Mouse (Mus musculus): ENCODE measurements at regions not wholly inside any gene's neighbourhood (a gene's known extent, or its start where the extent isn't known, plus 50 kb on each side); places are given as distances from the start of the nearest gene placed in this dataset.

- Histone ChIP-seq H3K4me1 (peaks cover 8% of the 10 kb centered on the region; the same call in 1 of the 2 replicates), H3K27me3 (no peaks in the 10 kb centered on the region), H3K36me3 (no peaks in the 10 kb centered on the region), H3K27ac (peak overlapping the region; percentile 2; the same call in 1 of the 2 replicates), H3K4me2 (replicated peaks) (no peak overlapping the region), H3K4me3 (no peak overlapping the region), H3K9ac (no peak overlapping the region), H3K9me3 (replicated peaks) (no peaks in the 10 kb centered on the region)
- 27% methylated on average over 5 of the region's 5 CpGs for WGBS
- peak; percentile 87 for ATAC-seq (ENCODE audit: low FRiP score)
Measured at GRCm38 (mm10) chr3:123810943-123811499, 120.4 kb upstream of the Ndst3 start.

DNA sequence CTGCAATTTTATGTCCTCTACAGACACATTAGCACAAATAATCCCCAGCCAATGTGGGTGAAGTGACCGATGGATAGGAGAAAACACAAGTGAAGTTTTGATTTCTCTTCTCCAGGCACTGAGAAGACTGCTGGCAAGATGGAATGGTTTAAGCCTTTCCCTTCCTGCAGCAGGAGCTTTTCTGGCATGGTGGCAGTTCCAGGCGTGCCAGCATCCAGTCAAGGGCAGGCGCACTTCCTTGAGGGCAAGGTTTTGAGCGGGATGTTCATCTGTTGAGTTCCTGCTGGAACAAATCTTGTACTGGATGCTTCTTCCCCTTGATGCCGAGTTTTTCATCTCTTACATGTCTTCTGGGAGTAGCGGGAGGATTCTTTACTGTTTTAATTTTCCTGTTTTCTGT lies 138.1 kb upstream of the Ndst3 start:
- no peak for ATAC-seq (ENCODE audit: low FRiP score)
- H3K9ac ChIP-seq, result no peak overlapping the region
- 79% methylated on average over 6 of the region's 6 CpGs for WGBS
- H3K27ac ChIP-seq, result no peak overlapping the region
- H3K4me1 ChIP-seq, result no peaks in the 10 kb centered on the region
- H3K4me2 ChIP-seq (replicated peaks), result no peak overlapping the region
- H3K4me3 ChIP-seq, result no peak overlapping the region
- no peaks in the 10 kb centered on the region for H3K27me3 ChIP-seq
- H3K9me3 ChIP-seq (replicated peaks), result no peaks in the 10 kb centered on the region
- H3K36me3 ChIP-seq, result no peaks in the 10 kb centered on the region

DNA sequence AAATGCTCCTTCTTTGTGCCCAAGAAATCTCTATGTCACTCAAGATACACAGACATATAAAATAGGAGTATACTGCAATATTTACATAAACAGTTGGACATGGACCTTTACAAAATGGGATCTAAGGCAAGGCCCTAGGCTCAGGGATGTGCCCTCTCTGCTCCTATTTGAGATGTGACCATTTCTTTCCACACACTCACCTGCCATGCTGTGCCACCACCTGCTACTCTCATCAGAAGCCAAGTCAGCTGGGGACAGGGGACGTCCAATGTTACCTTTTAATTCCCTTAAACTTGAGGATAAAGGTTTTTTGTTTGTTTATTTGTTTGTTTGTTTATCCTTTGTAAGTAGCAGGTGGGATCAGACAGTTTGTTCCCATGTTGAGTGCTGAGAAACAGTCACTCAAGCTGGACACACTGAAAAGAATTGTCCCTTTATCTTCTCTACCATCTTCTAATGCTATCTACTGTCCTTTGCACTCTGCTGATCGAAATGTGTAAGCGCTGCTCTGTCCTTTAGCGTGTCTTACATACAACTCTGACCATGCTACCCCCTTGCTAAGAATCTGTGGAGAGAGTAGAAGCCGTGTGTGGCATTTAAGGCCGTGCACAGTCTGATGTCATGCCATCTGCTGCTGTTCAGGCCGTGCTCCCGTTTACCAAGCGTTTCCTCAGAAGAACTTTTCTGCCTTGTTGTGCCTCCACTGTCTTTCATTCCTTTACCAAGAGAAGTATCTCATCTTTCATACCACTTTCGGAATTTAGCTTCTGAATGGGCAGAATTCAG lies 147.9 kb upstream of the Ndst3 start:
- no peak for ATAC-seq (ENCODE audit: low FRiP score)
- H3K4me2 ChIP-seq (replicated peaks), result no peak overlapping the region
- no peaks in the 10 kb centered on the region for H3K4me1 ChIP-seq
- no peak overlapping the region for H3K9ac ChIP-seq
- H3K36me3 ChIP-seq, result no peaks in the 10 kb centered on the region
- H3K27me3 ChIP-seq, result no peaks in the 10 kb centered on the region
- H3K9me3 ChIP-seq (replicated peaks), result no peaks in the 10 kb centered on the region
- H3K4me3 ChIP-seq, result no peak overlapping the region
- 87% methylated on average over 10 of the region's 10 CpGs for WGBS
- no peak overlapping the region for H3K27ac ChIP-seq

DNA sequence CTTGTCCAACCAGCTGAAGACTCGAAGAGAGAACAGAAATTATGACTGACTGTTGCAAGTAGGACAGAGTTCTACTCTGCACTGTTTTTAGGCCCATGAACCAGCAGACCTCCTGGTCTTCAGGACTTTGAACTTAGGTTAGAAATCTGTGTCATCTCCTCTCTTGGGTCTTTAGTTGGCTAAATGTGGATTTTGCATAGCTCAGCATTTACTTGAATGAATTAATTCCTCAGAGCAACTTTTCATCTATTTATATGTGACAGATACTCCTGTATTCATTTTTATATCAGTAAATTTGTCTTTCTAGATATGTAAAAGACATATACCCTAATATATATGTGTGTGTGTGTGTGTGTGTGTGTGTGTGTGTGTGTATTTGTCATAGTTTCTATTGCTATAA lies 155.9 kb upstream of the Ndst3 start:
- no peaks in the 10 kb centered on the region for H3K4me1 ChIP-seq
- ATAC-seq (ENCODE audit: low FRiP score), result no peak
- 85% methylated on average over 1 of the region's 1 CpGs for WGBS
- no peaks in the 10 kb centered on the region for H3K36me3 ChIP-seq
- no peak overlapping the region for H3K4me3 ChIP-seq
- H3K27me3 ChIP-seq, result no peaks in the 10 kb centered on the region
- H3K27ac ChIP-seq, result no peak overlapping the region
- no peak overlapping the region for H3K9ac ChIP-seq
- H3K9me3 ChIP-seq (replicated peaks), result no peaks in the 10 kb centered on the region
- no peak overlapping the region for H3K4me2 ChIP-seq (replicated peaks)

GRCm38 (mm10) chr3:123848663-123849062 lies 158.0 kb upstream of the Ndst3 start:
- Histone ChIP-seq H3K36me3 (no peaks in the 10 kb centered on the region), H3K9me3 (replicated peaks) (no peaks in the 10 kb centered on the region), H3K4me1 (no peaks in the 10 kb centered on the region), H3K4me2 (replicated peaks) (no peak overlapping the region), H3K4me3 (no peak overlapping the region), H3K9ac (no peak overlapping the region), H3K27me3 (no peaks in the 10 kb centered on the region), H3K27ac (no peak overlapping the region)
- WGBS, result 82% methylated on average over 2 of the region's 2 CpGs
- no peak for ATAC-seq (ENCODE audit: low FRiP score)

GRCm38 (mm10) chr3:123852889-123853288 lies 162.2 kb upstream of the Ndst3 start:
- Histone ChIP-seq H3K9ac (no peak overlapping the region), H3K27ac (no peak overlapping the region), H3K36me3 (no peaks in the 10 kb centered on the region), H3K4me1 (no peaks in the 10 kb centered on the region), H3K27me3 (no peaks in the 10 kb centered on the region), H3K9me3 (replicated peaks) (no peaks in the 10 kb centered on the region), H3K4me3 (no peak overlapping the region), H3K4me2 (replicated peaks) (no peak overlapping the region)
- 70% methylated on average over 3 of the region's 3 CpGs for WGBS
- no peak for ATAC-seq (ENCODE audit: low FRiP score)

- Histone ChIP-seq H3K36me3 (no peaks in the 10 kb centered on the region), H3K4me2 (replicated peaks) (no peak overlapping the region), H3K4me3 (no peak overlapping the region), H3K9ac (no peak overlapping the region), H3K27ac (no peak overlapping the region), H3K9me3 (replicated peaks) (no peaks in the 10 kb centered on the region), H3K4me1 (no peaks in the 10 kb centered on the region), H3K27me3 (no peaks in the 10 kb centered on the region)
- WGBS, result 94% methylated on average over 2 of the region's 2 CpGs
- no peak for ATAC-seq (ENCODE audit: low FRiP score)
Measured at GRCm38 (mm10) chr3:123873709-123874108, 183.1 kb upstream of the Ndst3 start.

GRCm38 (mm10) chr3:123893691-123894090 lies 203.0 kb upstream of the Ndst3 start:
- Histone ChIP-seq H3K4me2 (replicated peaks) (no peak overlapping the region), H3K9me3 (replicated peaks) (no peaks in the 10 kb centered on the region), H3K4me1 (peaks cover 6% of the 10 kb centered on the region; the same call in 1 of the 2 replicates), H3K27me3 (no peaks in the 10 kb centered on the region), H3K36me3 (no peaks in the 10 kb centered on the region), H3K27ac (no peak overlapping the region), H3K9ac (no peak overlapping the region), H3K4me3 (no peak overlapping the region)
- ATAC-seq (ENCODE audit: low FRiP score), result no peak
- WGBS, result 23% methylated on average over 3 of the region's 3 CpGs

- Histone ChIP-seq H3K4me3 (no peak overlapping the region), H3K4me1 (peaks cover 3% of the 10 kb centered on the region; the same call in 1 of the 2 replicates), H3K9me3 (replicated peaks) (no peaks in the 10 kb centered on the region), H3K9ac (no peak overlapping the region), H3K4me2 (replicated peaks) (peak overlapping the region; percentile 2; the same call in 1 of the 2 replicates), H3K27ac (peak overlapping the region; percentile 40; the same call in 1 of the 2 replicates), H3K36me3 (no peaks in the 10 kb centered on the region), H3K27me3 (no peaks in the 10 kb centered on the region)
- 20% methylated on average over 9 of the region's 9 CpGs for WGBS
- peak; percentile 84 for ATAC-seq (ENCODE audit: low FRiP score)
Measured at GRCm38 (mm10) chr3:123905928-123906721, 215.5 kb upstream of the Ndst3 start.

GRCm38 (mm10) chr3:123918140-123918539 lies 227.5 kb upstream of the Ndst3 start:
- H3K36me3 ChIP-seq, result no peaks in the 10 kb centered on the region
- H3K27ac ChIP-seq, result no peak overlapping the region
- H3K4me3 ChIP-seq, result no peak overlapping the region
- peak; percentile 58; the same call in 1 of the 2 replicates for ATAC-seq (ENCODE audit: low FRiP score)
- no peak overlapping the region for H3K4me2 ChIP-seq (replicated peaks)
- H3K9me3 ChIP-seq (replicated peaks), result no peaks in the 10 kb centered on the region
- 73% methylated on average over 3 of the region's 3 CpGs for WGBS
- no peaks in the 10 kb centered on the region for H3K4me1 ChIP-seq
- no peaks in the 10 kb centered on the region for H3K27me3 ChIP-seq
- H3K9ac ChIP-seq, result no peak overlapping the region

DNA sequence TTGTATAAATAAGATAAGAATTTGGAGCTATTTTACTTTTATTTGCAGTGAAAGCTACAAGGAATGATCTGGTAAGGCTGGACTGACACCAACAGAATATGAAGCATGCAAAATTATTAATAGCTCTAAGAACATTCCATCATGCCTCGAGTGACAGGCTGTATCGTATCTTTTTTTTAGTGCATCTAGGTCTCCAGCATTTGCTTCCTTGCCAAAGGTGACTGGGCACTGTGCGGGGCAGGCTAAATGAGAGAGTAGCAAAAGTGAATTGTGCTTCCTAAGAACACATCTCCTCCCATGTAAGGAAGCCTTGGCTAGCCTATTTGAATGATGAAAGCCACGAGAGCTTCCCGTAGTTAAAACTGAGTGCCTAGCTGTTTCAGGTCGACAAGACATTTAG lies 261.5 kb upstream of the Ndst3 start:
- no peak for ATAC-seq (ENCODE audit: low FRiP score)
- no peak overlapping the region for H3K4me2 ChIP-seq (replicated peaks)
- H3K27ac ChIP-seq, result no peak overlapping the region
- H3K27me3 ChIP-seq, result no peaks in the 10 kb centered on the region
- no peaks in the 10 kb centered on the region for H3K4me1 ChIP-seq
- no peak overlapping the region for H3K4me3 ChIP-seq
- H3K36me3 ChIP-seq, result no peaks in the 10 kb centered on the region
- no peaks in the 10 kb centered on the region for H3K9me3 ChIP-seq (replicated peaks)
- WGBS, result 77% methylated on average over 6 of the region's 6 CpGs
- H3K9ac ChIP-seq, result no peak overlapping the region

GRCm38 (mm10) chr3:123967373-123967772 lies 276.7 kb upstream of the Ndst3 start:
- 92% methylated on average over 3 of the region's 3 CpGs for WGBS
- H3K36me3 ChIP-seq, result no peaks in the 10 kb centered on the region
- no peaks in the 10 kb centered on the region for H3K4me1 ChIP-seq
- H3K27ac ChIP-seq, result no peak overlapping the region
- H3K27me3 ChIP-seq, result no peaks in the 10 kb centered on the region
- H3K9ac ChIP-seq, result no peak overlapping the region
- H3K4me3 ChIP-seq, result no peak overlapping the region
- H3K9me3 ChIP-seq (replicated peaks), result no peaks in the 10 kb centered on the region
- no peak overlapping the region for H3K4me2 ChIP-seq (replicated peaks)
- no peak for ATAC-seq (ENCODE audit: low FRiP score)
